Mouse (Mus musculus): ENCODE data around the gene Pold1.

Pold1 gene

GRCm38 (mm10) chr7:44548497-44549087 lies at the start of gene Pold1:
TSS of gene Pold1 (minus strand) at chr7:44548849.
- peak; percentile 100 for DNase-seq

GRCm38 (mm10) chr7:44598336-44598735 lies 49.7 kb upstream of the Pold1 start:
- DNase-seq, result no peak

- DNase-seq, result no peak
These were observed 49.0 kb upstream of the Pold1 start for GRCm38 (mm10) chr7:44597666-44598065.

GRCm38 (mm10) chr7:44596996-44597538 lies 48.4 kb upstream of the Pold1 start:
- no peak for DNase-seq

GRCm38 (mm10) chr7:44596051-44596450 lies 47.4 kb upstream of the Pold1 start:
- no peak for DNase-seq

GRCm38 (mm10) chr7:44595131-44595561 lies 46.5 kb upstream of the Pold1 start:
- no peak for DNase-seq

GRCm38 (mm10) chr7:44594291-44594690 lies 45.6 kb upstream of the Pold1 start:
- DNase-seq, result no peak

- DNase-seq, result peak; percentile 79
These were observed 45.1 kb upstream of the Pold1 start for GRCm38 (mm10) chr7:44593775-44594174.

GRCm38 (mm10) chr7:44593051-44593450 lies 44.4 kb upstream of the Pold1 start:
- DNase-seq, result no peak

GRCm38 (mm10) chr7:44591348-44592116 lies 42.9 kb upstream of the Pold1 start:
- no peak for DNase-seq

GRCm38 (mm10) chr7:44590402-44591347 lies 42.0 kb upstream of the Pold1 start, which contains the start of gene Kcnc3:
TSS of gene Kcnc3 (plus strand) at chr7:44590664.
- DNase-seq, result peak; percentile 63

- DNase-seq, result no peak
These were observed 41.3 kb upstream of the Pold1 start for GRCm38 (mm10) chr7:44589946-44590345.

GRCm38 (mm10) chr7:44589149-44589548 lies 40.5 kb upstream of the Pold1 start:
- peak; percentile 44 for DNase-seq

GRCm38 (mm10) chr7:44588338-44588737 lies 39.7 kb upstream of the Pold1 start:
- no peak for DNase-seq

GRCm38 (mm10) chr7:44587676-44588075 lies 39.0 kb upstream of the Pold1 start:
- no peak for DNase-seq

GRCm38 (mm10) chr7:44586930-44587329 lies 38.3 kb upstream of the Pold1 start:
- peak; percentile 26 for DNase-seq

GRCm38 (mm10) chr7:44586518-44586917 lies 37.9 kb upstream of the Pold1 start:
- DNase-seq, result no peak

- no peak for DNase-seq
These were observed 37.0 kb upstream of the Pold1 start for GRCm38 (mm10) chr7:44585606-44586005.

GRCm38 (mm10) chr7:44584921-44585320 lies 36.3 kb upstream of the Pold1 start:
- no peak for DNase-seq

- no peak for DNase-seq
These were observed 35.7 kb upstream of the Pold1 start for GRCm38 (mm10) chr7:44584265-44584804.

GRCm38 (mm10) chr7:44583146-44583545 lies 34.5 kb upstream of the Pold1 start:
- DNase-seq, result no peak

GRCm38 (mm10) chr7:44582709-44583108 lies 34.1 kb upstream of the Pold1 start:
- DNase-seq, result no peak

GRCm38 (mm10) chr7:44581637-44582036 lies 33.0 kb upstream of the Pold1 start:
- no peak for DNase-seq

Measured in thymus, postnatal 14 days (tissue).